Mouse (Mus musculus): ENCODE results near the gene Gm17482. TPM values are rescaled to one million over a fixed set of nuclear protein-coding genes. Genes with fewer than 3 reads are reported as not detected.

The Gm17482 gene
- total and polyA plus RNA-seq, 3 experiments: not detected

GRCm38 (mm10) chr6:115245500-115246058, 18.4 kb downstream of the Gm17482 start (continued):
- TF ChIP-seq SIN3A (IDR thresholded peaks at IDR 0.05; ENCODE audit: low read length) (no peak), KAT2A (conservative IDR thresholded peaks at IDR 0.05; ENCODE audit: low read depth, low read length) (no peak), POLR2A (IDR thresholded peaks at IDR 0.05; ENCODE audit: control insufficient read depth in 1 of 2, insufficient read depth in 1 of 2, low read depth in 1 of 2, low read length in 2 of 2, poor library complexity in 1 of 2) (no peak)

GRCm38 (mm10) chr6:115251531-115251985, 24.4 kb downstream of the Gm17482 start:
- Histone ChIP-seq H3K4me3 (ENCODE audit: control insufficient read depth in 1 of 2, insufficient read depth in 1 of 2, low read depth in 2 of 2, low read length in 2 of 2) (no peak overlapping the region), H3K27me3 (ENCODE audit: control insufficient read depth in 1 of 2, insufficient read depth in 2 of 2, low read length in 2 of 2) (peaks cover 0 to 3% of the 10 kb centered on the region in 2 experiments), H3K36me3 (ENCODE audit: control insufficient read depth in 1 of 2, insufficient read depth in 2 of 2, low read length in 2 of 2) (no peaks in the 10 kb centered on the region), H3K79me2 (ENCODE audit: control insufficient read depth, insufficient read depth, low read length, poor library complexity) (no peaks in the 10 kb centered on the region), H3K27ac (ENCODE audit: control insufficient read depth, low read depth, low read length) (no peak overlapping the region), H3K4me1 (ENCODE audit: control insufficient read depth in 1 of 2, insufficient read depth in 2 of 2, low read length in 2 of 2) (no peaks in the 10 kb centered on the region), H3K9ac (ENCODE audit: control insufficient read depth, low read depth, low read length, poor library complexity, severe bottlenecking) (no peak overlapping the region), H3K9me3 (replicated peaks; ENCODE audit: insufficient read depth, low read length) (no peaks in the 10 kb centered on the region)
- TF ChIP-seq GABPA (IDR thresholded peaks at IDR 0.05; ENCODE audit: low read depth, low read length) (no peak), NRF1 (IDR thresholded peaks at IDR 0.05; ENCODE audit: insufficient read depth, low read depth, low read length, poor library complexity, severe bottlenecking) (no peak), MAX (IDR thresholded peaks at IDR 0.05; ENCODE audit: low read length) (no peak), SMC3 (IDR thresholded peaks at IDR 0.05; ENCODE audit: low read depth, low read length) (no peak), MAZ (IDR thresholded peaks at IDR 0.05; ENCODE audit: low read depth, low read length) (no peak), ELF1 (IDR thresholded peaks at IDR 0.05; ENCODE audit: low read depth, low read length) (no peak), CHD1 (IDR thresholded peaks at IDR 0.05; ENCODE audit: low read depth, low read length) (no peak)
- DNase-seq (ENCODE audit: low read depth, low spot score): no peak

- Histone ChIP-seq H3K4me3 (ENCODE audit: control insufficient read depth in 1 of 2, insufficient read depth in 1 of 2, low read depth in 2 of 2, low read length in 2 of 2) (no peak within 1 kb of the TSS), H3K36me3 (ENCODE audit: control insufficient read depth in 1 of 2, insufficient read depth in 2 of 2, low read length in 2 of 2) (no peaks in the 10 kb centered on the region), H3K27ac (ENCODE audit: control insufficient read depth, low read depth, low read length) (no peak within 1 kb of the TSS), H3K9me3 (replicated peaks; ENCODE audit: insufficient read depth, low read length) (no peaks in the 10 kb centered on the region), H3K79me2 (ENCODE audit: control insufficient read depth, insufficient read depth, low read length, poor library complexity) (no peaks in the 10 kb centered on the region), H3K27me3 (ENCODE audit: control insufficient read depth in 1 of 2, insufficient read depth in 2 of 2, low read length in 2 of 2) (peaks cover 0 to 3% of the 10 kb centered on the region in 2 experiments), H3K9ac (ENCODE audit: control insufficient read depth, low read depth, low read length, poor library complexity, severe bottlenecking) (no peak within 1 kb of the TSS), H3K4me1 (ENCODE audit: control insufficient read depth in 1 of 2, insufficient read depth in 2 of 2, low read length in 2 of 2) (no peaks in the 10 kb centered on the region)
- no peak for DNase-seq (ENCODE audit: low read depth, low spot score)
- TF ChIP-seq ZNF384 (IDR thresholded peaks at IDR 0.05; ENCODE audit: low read depth, low read length) (0 out of 2 replicates have a peak, but pooled peaks have one; percentile 11), POLR2AphosphoS2 (IDR thresholded peaks at IDR 0.05; ENCODE audit: low read length) (no peak)
Observed at GRCm38 (mm10) chr6:115252099-115252873, 25.1 kb downstream of the Gm17482 start, which contains the start of gene Timp4. Gene Timp4 (minus strand): TSS chr6:115252205.
